Mouse (Mus musculus) lung, embryonic 16.5 days (tissue): ENCODE measurements around the gene Klf15. TPM values are rescaled to one million over a fixed set of nuclear protein-coding genes. Genes with fewer than 3 reads are reported as not detected.

Source experiments
- ATAC-seq: fragments of 200-750 bp; cut with Nextera tagmentation; 2 replicates; pipeline ENCODE4 v1.8.0; 2017; ENCODE audit warnings: low read depth, mild to moderate bottlenecking, moderate library complexity
- H3K27ac ChIP-seq: fragments of 300-500 bp; sonication (generic); 2 replicates; pipeline ENCODE4 v1.5.1; 2014; ENCODE audit warnings: mild to moderate bottlenecking, control low read depth, low read length
- H3K27me3 ChIP-seq: fragments of 300-500 bp; sonication (generic); 2 replicates; pipeline ENCODE4 v1.6.1; 2014; ENCODE audit warnings: low read depth, low read length, mixed read lengths; ENCODE audit not compliant: control insufficient read depth, insufficient read depth
- H3K36me3 ChIP-seq: fragments of 300-500 bp; sonication (generic); 2 replicates; pipeline ENCODE4 v1.6.1; 2014; ENCODE audit warnings: low read length; ENCODE audit not compliant: control insufficient read depth, insufficient read depth
- H3K4me1 ChIP-seq: fragments of 300-500 bp; sonication (generic); replicated peaks from 2 replicates; pipeline ENCODE4 v1.6.1; 2014; ENCODE audit warnings: low read length, mixed read lengths; ENCODE audit not compliant: control insufficient read depth, insufficient read depth
- H3K4me2 ChIP-seq: fragments of 300-500 bp; sonication (generic); 2 replicates; pipeline ENCODE4 v1.6.1; 2014; ENCODE audit warnings: low read depth, low read length, control low read depth
- H3K4me3 ChIP-seq: fragments of 300-500 bp; sonication (generic); 2 replicates; pipeline ENCODE4 v1.5.1; 2014; ENCODE audit warnings: mild to moderate bottlenecking, low read length, control low read depth
- H3K9ac ChIP-seq: fragments of 300-500 bp; sonication (generic); 2 replicates; pipeline ENCODE4 v1.6.1; 2014; ENCODE audit warnings: low read length, control low read depth
- H3K9me3 ChIP-seq: fragments of 300-500 bp; sonication (generic); 2 replicates; pipeline ENCODE4 v1.6.1; 2016; ENCODE audit warnings: low read length; ENCODE audit not compliant: control insufficient read depth
- WGBS: fragments of 180-500 bp; shearing (Covaris S2); extraction: QIAGEN DNeasy Blood & Tissue Kit; methylation state at CpG from one replicate; pipeline ENCODE4 v1.1.7; 2014; 5-methylcytosine and 5-hydroxymethylcytosine counted together
- polyA plus RNA-seq: library from polyadenylated mRNA; unstranded; fragments of >200 nt; fragmentation: Nextera tagmentation; extraction: Ambion mirVana; gene quantifications from 2 replicates; pipeline ENCODE4 v1.2.1, GENCODE M21; 2015

Gene Klf15
- polyA plus RNA-seq, 1 experiment from 2014 or later, result 17.4 TPM

DNA sequence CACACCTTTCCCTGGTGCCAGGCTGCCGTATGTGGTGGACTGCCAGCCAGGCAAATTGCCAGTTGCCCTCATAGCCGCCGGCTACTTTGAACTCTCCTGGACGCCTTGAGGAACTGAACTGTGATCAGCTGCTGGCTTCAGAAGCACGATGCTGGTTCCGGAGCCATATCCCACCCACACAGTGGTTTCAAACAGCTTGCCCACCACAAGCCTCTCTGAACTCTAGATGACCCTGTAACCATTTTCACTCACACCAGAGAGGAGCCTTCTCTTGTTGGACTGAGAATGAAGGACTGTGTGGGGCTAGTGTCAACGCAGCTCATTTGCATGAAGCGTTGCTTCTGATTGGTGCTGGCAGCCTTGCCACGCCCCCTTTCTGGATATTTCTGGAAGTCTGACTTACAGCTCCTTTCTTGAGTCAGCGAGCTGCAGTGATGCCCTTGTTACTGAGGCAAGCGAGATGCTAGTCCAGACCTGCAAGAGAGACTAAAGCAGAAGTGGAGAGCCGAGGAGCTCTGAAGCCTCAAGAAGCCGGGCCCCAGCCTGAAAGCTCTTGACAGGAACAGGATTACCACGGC is 14.7 kb downstream of the Klf15 start:
- no peaks in the 10 kb centered on the region for H3K9me3 ChIP-seq
- peak; percentile 80 for ATAC-seq
- no peak overlapping the region for H3K27ac ChIP-seq
- no peak overlapping the region for H3K4me3 ChIP-seq
- 40% methylated on average over 14 of the region's 14 CpGs for WGBS
- H3K27me3 ChIP-seq, result no peaks in the 10 kb centered on the region
- peaks cover 7% of the 10 kb centered on the region for H3K4me1 ChIP-seq
- no peak overlapping the region for H3K9ac ChIP-seq
- peak overlapping the region; percentile 34 for H3K4me2 ChIP-seq
- no peaks in the 10 kb centered on the region for H3K36me3 ChIP-seq

DNA sequence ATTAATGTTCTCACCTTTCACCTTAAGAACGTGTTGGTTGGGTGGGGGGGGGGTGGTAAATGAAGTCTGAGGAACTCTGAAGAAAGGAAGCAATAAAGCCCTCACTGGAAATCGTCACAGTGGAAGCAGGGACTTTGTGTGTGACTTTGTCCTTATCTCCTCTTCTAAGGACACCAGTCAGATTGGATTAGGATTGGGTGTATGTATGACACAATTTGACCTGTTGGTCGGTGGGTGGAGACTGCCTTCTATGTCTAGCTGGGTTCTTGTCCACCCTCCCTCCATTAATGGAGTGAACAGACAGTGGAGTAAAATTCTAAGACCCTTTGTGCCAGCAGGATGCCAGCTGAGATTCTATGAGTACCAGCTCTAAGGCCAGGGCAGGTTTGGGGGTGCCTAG is 21.9 kb downstream of the Klf15 start:
- Histone ChIP-seq H3K27me3 (no peaks in the 10 kb centered on the region), H3K4me1 (no peaks in the 10 kb centered on the region), H3K4me2 (no peak overlapping the region), H3K27ac (no peak overlapping the region), H3K36me3 (no peaks in the 10 kb centered on the region), H3K4me3 (no peak overlapping the region), H3K9me3 (no peaks in the 10 kb centered on the region), H3K9ac (no peak overlapping the region)
- 46% methylated on average over 3 of the region's 3 CpGs for WGBS
- no peak for ATAC-seq

DNA sequence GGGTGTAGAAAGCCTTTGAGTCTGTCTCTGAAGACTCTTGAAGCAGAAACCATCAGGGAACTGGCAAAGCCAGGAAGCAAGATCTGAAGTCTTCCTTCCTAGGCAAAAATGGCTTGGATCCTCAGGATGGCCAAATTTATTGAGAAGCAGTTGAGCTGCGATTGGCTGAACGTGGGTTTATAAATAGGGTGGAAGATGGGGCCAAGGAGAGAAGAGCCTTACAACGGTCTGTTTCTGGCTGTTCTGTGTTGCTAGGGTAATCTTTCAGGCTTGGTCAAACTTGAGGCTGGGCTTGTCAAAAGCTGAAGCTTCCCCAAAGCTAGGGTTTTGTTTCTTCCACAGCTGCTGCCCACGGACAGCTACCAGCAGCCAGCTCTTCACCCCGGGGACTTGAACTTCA is 22.5 kb downstream of the Klf15 start:
- 71% methylated on average over 5 of the region's 5 CpGs for WGBS
- ATAC-seq, result no peak

DNA sequence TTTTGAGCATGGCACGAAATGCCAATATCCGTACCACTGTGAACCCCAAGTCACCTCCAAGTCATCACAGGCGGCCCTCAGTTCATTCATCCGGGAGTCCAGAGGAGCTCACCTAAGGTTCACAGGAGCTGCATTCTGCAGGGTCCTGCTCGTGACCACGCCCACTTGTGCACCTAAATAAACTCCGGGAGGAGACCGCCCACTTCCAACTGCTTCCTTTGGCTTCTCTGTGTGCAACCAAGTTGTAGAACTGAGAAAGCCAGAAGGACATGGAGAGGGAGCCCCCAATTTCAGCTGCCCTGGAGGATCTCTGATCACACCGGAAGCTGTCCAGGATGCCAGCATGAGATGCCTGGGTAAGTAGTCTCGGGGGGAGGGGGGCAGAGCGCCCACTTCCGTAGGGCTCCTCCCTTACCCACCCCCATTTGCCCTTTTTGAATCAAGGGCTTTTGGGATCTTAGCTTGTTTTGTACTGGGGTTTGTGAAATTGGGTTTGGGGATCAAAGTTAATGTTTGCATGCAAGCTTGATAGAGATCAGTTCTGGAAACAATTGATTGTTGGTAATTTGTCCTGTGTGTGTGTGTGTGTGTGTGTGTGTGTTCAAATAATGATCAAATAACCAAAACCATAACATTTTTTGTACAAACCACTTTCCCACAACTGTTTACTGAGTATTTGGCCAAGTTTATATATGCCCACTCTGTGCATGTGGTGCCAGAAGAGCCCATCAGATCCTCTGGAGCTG is 24.0 kb downstream of the Klf15 start, which contains the start of gene Aldh1l1:
Aldh1l1 (plus strand) TSS at position 252 of the 746 bp plus-strand sequence.
- no peaks in the 10 kb centered on the region for H3K9me3 ChIP-seq
- 71% methylated on average over 12 of the region's 12 CpGs for whole genome bisulfite sequencing
- H3K27ac ChIP-seq, result no peak within 1 kb of the TSS
- no peak for ATAC-seq
- H3K36me3 ChIP-seq, result no peaks in the 10 kb centered on the region
- no peak within 1 kb of the TSS for H3K4me2 ChIP-seq
- H3K4me3 ChIP-seq, result no peak within 1 kb of the TSS
- no peaks in the 10 kb centered on the region for H3K4me1 ChIP-seq
- no peak within 1 kb of the TSS for H3K9ac ChIP-seq
- H3K27me3 ChIP-seq, result no peaks in the 10 kb centered on the region

More for the DNA sequence above, 22.5 kb downstream of the Klf15 start:
- Histone ChIP-seq H3K9me3 (no peaks in the 10 kb centered on the region), H3K27ac (no peak overlapping the region), H3K4me2 (no peak overlapping the region), H3K4me3 (no peak overlapping the region), H3K36me3 (no peaks in the 10 kb centered on the region), H3K27me3 (no peaks in the 10 kb centered on the region), H3K9ac (no peak overlapping the region), H3K4me1 (no peaks in the 10 kb centered on the region)

DNA sequence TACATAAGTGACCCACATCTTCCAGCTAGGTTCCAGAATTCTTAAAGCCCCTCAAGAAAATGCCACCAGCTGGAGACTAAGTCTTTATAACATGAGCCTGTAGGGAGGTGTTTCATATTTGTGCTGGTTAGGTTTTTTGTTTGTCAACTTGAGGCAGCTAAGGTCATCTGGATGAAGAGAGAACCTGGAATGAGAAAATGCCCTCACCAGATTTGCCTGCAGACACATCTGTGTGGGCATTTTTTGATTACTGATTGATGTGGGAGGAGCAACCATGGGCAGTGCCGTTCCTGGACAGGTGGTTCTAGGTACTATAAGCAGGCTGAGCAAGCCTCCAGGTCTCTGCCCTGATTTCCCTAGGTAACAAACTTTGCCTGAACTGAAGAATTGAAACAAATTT is 25.2 kb downstream of the Klf15 start:
- Histone ChIP-seq H3K27me3 (no peaks in the 10 kb centered on the region), H3K4me2 (no peak overlapping the region), H3K4me1 (no peaks in the 10 kb centered on the region), H3K9me3 (no peaks in the 10 kb centered on the region), H3K4me3 (no peak overlapping the region), H3K9ac (no peak overlapping the region), H3K27ac (no peak overlapping the region), H3K36me3 (no peaks in the 10 kb centered on the region)
- ATAC-seq, result no peak
- 66% methylated on average over 1 of the region's 1 CpGs for WGBS

DNA sequence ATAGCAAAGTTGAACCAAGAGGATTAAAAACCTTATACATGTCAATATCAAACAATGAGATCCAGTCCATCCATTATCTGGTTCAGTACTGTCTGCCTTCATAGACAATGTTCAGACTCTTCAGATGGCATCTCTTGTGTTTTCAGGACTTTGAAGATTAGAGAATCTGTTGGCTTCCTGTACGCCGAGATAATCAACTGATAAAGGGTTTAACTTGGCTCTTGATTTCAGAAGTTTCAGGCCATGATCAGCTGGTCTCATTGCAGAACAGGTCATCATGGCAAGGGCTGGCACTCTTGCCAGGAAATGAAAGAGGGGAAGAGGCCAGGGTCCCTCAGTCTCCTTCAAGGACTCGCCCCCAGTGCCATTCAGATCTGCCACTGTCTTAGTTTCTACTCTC is 27.2 kb downstream of the Klf15 start:
- ATAC-seq, result no peak
- WGBS, result 72% methylated on average over 3 of the region's 3 CpGs
- Histone ChIP-seq H3K4me3 (no peak overlapping the region), H3K36me3 (no peaks in the 10 kb centered on the region), H3K9me3 (no peaks in the 10 kb centered on the region), H3K9ac (no peak overlapping the region), H3K4me1 (no peaks in the 10 kb centered on the region), H3K4me2 (no peak overlapping the region), H3K27me3 (no peaks in the 10 kb centered on the region), H3K27ac (no peak overlapping the region)

DNA sequence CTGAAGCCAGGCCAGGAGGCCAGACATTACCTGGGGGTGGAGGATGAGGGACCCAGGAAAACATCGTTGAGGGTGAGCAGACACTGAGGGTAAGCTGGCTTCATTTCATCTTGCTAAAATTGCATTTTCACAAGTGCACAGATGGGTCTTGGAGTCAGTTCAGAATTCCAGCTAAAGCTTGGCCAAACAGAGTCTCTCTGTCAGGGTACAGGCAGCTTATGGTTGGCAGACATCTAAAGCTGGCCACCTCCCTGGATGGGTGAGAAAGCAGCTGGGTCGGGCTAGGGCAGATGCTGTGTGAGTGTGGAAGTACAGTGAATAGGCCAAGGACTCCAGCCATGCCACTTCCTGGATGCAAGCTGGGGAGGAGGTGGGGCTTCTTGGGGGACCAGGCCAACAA is 28.6 kb downstream of the Klf15 start:
- H3K9ac ChIP-seq, result no peak overlapping the region
- H3K4me1 ChIP-seq, result peaks cover 3% of the 10 kb centered on the region
- no peaks in the 10 kb centered on the region for H3K27me3 ChIP-seq
- WGBS, result 78% methylated on average over 2 of the region's 2 CpGs
- no peak overlapping the region for H3K4me3 ChIP-seq
- no peak overlapping the region for H3K4me2 ChIP-seq
- H3K27ac ChIP-seq, result no peak overlapping the region
- no peaks in the 10 kb centered on the region for H3K9me3 ChIP-seq
- ATAC-seq, result no peak
- H3K36me3 ChIP-seq, result no peaks in the 10 kb centered on the region

DNA sequence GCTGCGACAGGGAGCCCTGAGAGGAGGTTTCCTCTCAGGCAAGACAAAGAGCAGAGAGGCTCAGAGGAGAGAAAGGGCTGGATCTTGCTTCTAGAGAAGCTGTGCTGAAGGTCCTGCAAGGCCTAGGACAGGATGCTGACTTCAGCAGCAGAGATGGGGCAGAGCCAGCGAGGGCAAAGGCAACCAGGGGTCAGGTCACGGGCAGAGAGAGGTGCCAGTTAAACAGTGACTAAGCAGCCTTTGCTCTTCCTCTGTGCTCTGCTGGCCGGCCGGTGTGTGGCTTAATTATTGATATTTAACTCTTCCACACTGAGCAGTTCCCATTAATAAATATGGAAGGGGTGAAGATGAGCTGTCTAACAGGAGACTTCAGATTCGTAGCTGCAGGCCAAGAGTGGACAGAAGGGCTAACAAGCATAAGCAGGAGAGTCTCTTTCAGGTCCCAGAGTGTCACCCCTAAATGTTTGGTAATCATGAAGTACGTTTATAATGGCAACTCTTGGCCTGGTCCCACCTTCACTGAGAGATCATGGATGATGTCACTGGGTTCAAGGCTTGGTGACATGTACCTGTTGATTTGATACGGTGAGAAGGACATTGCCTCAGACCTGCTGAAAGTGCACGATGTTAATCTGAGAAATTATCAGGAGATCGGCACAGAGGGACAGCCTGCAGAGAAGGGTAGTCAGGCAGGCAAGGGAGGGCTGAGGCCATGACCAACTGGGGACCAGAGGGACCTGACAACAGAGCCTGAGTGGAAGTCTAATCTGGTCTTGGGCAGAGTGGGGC is 29.8 kb downstream of the Klf15 start:
- H3K4me3 ChIP-seq, result no peak overlapping the region
- no peaks in the 10 kb centered on the region for H3K36me3 ChIP-seq
- no peak overlapping the region for H3K9ac ChIP-seq
- no peaks in the 10 kb centered on the region for H3K9me3 ChIP-seq
- WGBS, result 68% methylated on average over 10 of the region's 10 CpGs
- no peak overlapping the region for H3K27ac ChIP-seq
- ATAC-seq, result no peak
- H3K4me1 ChIP-seq, result peaks cover 3% of the 10 kb centered on the region
- no peaks in the 10 kb centered on the region for H3K27me3 ChIP-seq
- H3K4me2 ChIP-seq, result no peak overlapping the region

DNA sequence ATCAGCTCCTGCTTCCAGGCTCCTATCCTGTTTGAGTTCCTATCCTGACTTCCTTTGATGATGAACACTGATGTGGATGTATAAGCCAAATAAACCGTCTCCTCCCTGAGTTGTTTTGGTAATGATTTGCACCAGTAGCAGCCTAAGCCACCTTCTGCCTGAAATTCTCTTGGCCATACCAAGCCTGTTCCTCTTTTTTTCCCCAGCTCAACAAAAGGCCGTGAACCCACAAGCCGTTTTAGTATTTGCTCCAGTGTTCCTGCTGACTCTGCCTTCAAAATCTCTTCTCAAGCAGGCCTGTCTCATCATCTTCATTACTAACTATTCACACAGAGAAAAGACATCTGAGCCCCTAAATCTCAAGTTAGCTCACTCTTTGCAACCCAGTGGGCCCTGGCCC is 31.8 kb downstream of the Klf15 start:
- H3K27me3 ChIP-seq, result no peaks in the 10 kb centered on the region
- ATAC-seq, result no peak
- H3K9ac ChIP-seq, result no peak overlapping the region
- no peak overlapping the region for H3K4me3 ChIP-seq
- H3K4me2 ChIP-seq, result no peak overlapping the region
- H3K4me1 ChIP-seq, result peaks cover 3% of the 10 kb centered on the region
- H3K36me3 ChIP-seq, result no peaks in the 10 kb centered on the region
- 78% methylated on average over 3 of the region's 3 CpGs for WGBS
- no peaks in the 10 kb centered on the region for H3K9me3 ChIP-seq
- H3K27ac ChIP-seq, result no peak overlapping the region
